Mouse (Mus musculus) cerebellum, adult 9-11 months (tissue): ENCODE data around the gene Gm10134.

Source experiments
- DNase-seq: peaks from one replicate; pipeline ENCODE4 v3.0.0; 2022

Gm10134 gene

DNA sequence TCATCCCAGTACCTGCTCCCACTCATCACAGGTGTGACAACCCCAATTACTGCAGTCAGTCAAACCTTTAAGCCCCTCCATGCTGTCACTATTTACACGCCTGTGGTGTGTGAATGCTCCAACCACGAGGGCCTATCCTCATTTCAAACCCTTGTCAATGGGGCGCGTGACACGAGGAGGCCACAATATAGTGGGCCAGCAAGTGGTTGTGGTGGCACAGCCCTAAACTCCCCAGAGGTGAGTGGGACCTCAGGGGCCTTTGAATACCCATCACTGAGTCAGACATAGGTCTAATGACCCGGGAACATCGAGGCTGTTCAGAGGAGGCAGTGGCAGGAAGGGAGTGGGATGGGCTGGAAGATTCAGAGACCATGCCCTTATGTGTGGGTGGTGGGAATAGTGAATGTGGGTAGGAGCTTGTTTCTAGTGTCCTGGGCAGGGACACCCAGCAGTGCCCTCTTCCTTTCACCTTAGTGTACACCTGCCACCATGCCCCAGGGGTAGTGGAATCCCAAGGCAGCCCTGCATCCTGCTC is 28.1 kb downstream of the Gm10134 start:
- peak; percentile 77 for DNase-seq

DNA sequence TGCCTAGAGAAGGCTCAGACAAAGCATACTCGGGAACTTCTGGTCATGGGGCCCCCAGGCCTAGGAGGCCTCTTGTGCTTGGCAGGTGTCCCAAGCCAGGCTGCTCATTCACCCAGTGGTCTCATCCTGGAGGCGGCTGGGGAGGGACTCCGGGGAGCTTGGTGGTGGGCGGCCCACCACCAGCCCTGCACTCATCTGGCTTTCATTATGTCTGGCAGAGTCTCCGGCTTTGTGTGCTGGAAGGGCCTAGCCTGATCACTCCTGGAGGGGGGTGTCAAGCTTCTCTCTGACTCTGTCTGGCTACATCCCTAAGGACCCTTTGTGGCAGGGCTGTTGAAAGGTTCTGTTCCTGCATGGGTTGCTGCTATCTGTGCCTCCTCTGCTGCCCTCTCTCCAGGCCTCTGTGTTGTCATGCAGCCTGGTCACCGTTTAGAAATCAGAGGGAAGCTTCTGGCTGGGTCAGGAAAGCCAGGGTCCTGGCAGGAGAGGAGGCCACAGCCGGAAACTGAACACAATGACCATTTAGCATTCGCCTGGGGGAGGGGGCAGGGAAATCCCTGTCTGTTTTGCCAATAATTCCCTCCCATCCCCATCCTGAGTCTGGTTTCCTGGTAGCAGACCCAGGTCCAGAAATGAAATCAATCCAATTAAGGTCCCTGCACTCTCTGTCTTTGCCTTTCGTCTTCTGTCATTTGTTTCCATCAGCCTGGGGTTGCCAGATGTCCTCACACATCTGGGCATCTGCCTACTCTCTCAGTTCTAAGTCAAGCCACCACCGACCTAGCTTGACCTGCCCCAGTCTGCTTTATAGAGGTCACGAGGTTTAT is 28.8 kb downstream of the Gm10134 start:
- DNase-seq = no peak

DNA sequence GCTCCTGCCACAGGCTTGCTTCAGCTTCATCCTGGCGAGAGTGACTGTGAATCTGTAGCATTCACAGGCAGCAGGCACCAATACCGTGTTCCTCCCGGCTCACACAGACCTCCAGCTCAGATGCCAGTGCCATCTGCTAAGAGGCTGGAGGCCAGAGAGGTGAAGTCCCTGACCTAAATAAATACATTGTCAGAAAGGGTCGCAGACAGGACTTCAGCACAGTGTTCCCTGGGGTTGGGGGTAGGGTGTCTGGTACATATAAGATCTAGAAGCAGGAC is 29.3 kb downstream of the Gm10134 start:
- peak; percentile 90 for DNase-seq

DNA sequence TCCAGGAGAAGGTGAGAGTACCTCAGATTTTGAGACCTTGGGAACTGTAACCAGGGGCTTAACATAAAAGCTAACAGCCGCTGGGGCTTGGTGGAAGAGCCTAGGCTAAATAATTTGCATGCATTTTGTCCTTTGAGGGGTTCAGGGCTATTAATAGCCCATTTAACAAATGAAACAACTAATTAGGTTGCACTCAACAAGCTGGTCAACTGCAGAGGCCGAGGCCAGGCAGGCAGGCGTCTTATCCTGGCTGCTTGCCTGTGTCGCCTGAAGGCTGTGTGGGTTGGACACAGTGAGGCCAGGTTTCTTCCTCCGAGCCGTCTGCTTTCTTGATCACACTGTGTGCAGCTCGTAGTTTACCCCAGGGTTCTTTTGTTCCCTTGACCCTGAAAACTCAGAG is 29.8 kb downstream of the Gm10134 start:
- peak; percentile 90 for DNase-seq

DNA sequence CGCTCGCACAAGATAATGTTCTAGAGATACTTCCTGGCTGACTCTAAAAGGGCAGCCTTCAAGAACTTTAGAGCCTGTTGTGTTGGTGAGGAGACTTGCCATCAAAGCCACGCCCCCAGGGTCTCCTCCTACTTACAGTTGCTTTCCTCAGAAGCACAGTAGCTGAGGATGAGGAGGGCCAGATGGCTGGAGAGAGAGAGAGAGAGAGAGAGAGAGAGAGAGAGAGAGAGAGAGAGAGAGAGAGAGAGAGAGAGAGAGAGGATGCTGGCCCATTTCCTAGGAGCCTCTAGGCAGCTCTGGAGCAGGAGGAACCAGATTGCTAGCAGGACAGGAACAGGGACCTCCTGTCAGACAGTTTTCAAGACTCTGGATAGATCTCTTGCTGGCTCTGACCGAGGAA is 30.3 kb downstream of the Gm10134 start:
- no peak for DNase-seq

DNA sequence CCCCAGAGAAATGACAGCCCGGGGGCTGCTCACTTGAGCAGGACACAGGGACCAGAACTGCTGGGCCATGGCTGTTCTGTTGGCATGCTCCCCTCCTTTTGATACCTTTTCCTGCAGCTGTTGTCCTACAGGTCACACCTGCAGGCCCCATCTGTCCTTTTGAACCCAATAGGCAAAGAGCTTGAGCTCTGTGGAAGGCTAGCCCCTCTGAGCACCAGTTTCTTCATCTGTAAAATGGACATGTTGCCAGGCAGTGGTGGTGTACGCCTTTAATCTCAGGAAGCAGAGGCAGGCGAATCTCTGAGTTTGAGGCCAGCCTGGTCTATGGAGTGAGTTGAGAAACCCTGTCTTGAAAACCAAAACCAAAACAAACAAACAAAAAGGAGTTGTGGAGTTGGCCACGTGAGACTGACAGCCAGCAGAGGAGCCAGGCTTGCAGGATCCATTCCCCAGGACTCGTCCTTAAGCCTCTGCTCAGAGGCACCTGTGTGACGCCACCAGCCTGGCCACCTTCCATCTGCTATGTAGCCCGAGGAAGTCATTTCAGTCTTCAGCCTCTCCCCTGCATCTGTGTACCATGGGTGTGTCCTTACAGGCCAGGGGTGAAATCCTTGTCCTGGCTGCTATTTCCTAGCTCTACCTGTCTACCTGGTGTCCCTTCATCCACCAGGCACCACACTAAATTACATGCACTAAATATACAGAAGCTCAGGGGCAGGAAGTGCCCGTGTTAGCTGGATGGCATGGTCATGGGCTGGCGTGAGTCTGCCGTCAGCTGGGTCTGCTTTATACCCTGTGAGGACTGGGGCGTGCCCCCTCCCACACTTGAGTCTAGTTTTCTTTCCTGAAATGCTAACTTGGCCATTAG is 31.1 kb downstream of the Gm10134 start:
- peak; percentile 71 for DNase-seq

DNA sequence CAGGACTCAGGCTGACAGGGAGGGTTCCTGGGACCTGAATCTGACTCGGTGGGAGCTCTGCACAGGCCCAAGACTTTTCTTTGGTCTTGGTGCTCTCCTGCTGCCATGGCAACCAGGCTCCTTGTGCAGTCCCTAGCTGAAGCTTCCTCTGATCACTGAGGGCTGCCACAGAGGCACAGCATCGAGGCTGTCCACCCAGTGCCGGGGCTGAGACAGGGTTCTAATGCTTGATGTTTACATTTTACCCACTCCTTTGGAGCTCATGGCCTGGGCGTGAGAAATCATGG is 31.7 kb downstream of the Gm10134 start:
- DNase-seq = peak; percentile 55

DNA sequence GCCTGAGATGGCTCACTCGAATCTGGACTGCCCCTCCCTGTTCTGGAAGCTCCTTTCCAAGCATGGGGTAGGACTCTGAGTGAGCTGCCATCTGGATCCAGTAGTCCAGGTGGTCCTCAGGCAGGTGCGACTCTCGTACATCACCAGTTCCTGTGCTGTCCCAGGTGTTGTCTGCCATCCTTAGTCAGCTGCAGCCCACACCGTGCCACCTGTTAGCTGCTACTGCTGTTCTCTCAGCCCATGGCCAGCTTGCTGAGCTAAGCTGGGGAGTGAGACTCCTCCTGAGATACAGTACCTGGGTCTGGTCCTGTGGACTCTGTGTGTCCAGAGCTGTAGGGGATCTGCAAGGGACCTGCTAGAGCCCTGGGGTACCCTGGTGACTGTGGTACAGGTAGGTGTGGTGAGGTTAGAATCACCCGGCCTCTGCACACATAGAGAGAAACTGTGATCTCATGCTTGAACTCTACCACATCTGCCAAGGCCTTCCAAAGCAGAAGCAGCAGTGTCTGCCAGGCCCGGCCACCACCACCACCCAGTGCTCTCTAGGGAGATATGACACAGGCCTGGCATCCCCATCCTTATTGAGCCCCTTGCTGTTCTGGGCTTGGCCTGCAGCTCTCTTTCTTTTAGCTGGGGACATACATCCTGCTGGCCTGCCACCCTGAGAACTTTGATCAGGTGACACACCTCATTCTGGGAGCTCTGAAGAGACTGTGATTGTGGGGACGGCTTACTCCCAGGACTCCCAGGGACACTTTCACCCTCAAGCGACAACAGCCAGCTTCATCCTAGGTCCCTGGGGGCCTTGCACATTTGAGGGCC is 32.3 kb downstream of the Gm10134 start:
- peak; percentile 62 for DNase-seq

DNA sequence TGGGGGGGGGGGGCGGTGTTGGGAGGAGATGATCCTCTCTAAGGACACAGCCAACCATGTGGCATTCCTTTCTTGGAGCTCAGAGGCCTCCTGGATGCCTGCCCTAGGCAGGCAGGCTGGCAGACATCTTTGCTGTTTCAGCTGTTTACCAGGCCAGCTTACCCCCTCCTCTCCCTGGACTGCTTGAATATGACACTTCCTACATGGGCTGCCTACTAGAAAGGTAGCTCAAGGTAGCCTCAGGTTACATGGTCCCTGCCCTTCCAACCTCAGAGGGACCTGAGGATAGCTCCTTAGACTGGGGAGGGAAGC is 32.9 kb downstream of the Gm10134 start:
- peak; percentile 74 for DNase-seq

DNA sequence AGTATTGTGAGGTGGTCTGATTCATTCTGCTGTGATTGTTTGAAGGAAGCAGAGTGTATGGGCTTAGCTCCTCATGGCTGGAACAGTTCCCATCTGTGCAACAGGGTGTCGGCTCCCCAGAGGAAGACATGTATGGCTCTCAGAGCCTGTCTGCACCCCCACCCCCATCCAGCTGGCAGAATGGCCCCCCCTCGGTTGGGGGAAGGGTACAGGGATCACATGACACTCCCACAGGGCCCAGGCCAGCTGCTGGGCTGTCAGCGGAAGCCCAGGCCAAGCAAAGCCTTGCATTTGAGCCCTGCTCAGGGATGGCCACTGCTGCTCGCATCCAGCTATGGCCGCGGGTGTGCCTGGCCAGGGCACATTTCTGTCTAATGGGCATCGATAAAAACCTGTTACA is 33.3 kb downstream of the Gm10134 start:
- peak; percentile 77 for DNase-seq

DNA sequence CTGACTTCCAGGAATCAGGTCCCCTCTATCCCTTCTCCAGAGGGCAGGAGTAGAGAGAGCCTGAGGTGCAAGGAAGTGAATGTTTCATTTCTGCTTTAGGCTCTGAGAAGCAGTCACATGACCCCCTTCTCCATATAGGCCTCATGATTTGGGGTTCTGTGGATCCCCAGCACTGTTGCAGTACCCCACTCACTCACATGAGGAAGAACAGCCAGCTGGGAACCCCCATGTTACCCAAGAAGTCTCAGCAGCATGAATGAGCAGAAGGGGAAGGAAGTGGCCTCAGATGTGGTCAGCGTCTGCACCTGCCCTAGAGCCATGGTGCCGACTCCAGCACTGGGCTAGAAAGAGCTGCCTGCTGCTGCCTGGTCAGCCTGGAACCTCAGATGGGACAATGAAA is 34.1 kb downstream of the Gm10134 start:
- peak; percentile 42 for DNase-seq

DNA sequence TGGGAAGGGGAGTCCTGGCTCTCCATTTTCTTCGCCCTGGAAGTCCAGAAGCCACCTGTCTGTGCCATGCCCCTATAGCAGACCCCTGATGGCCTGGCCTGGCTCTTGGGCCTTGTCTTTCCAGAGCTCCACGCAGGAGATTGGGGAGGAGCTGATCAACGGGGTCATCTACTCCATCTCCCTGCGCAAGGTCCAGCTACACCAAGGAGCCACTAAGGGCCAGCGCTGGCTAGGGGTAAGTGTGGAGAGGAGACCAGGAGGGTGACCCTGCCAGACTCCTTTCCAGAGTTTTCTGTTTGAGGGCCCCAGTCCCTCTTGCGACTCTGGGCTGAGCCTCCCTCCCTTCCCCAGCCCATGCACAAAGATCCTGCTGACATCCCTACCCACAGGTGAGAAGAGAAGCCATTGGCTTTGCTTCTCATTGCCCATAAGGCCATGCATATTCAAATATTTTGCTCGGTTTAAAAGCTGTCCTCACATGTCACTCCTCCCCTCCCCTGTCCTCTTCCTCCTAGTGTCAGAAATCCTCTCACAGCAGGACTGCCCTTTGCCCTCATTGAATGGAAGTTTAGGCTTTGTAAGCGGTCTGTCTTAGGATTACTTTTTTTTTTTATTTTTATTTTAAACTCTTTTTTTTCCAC is 34.8 kb downstream of the Gm10134 start:
- peak; percentile 44 for DNase-seq

DNA sequence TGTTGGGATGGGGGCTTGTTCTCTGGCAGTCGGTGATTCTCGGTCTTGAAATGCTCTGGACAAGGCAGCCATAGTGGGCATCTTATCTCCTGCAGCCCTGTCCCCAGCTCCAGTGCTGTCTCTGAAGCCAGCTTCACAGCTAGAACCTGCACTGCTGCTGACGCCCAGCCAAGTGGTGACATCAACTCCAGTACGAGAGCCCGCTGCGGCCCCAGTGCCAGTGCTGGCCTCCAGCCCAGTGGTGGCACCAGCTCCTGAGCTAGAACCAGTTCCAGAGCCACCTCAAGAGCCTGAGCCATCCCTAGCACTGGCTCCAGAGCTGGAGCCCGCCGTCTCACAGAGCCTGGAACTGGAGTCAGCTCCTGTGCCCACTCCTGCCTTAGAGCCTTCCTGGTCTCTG is 38.0 kb downstream of the Gm10134 start:
- DNase-seq = peak; percentile 94

DNA sequence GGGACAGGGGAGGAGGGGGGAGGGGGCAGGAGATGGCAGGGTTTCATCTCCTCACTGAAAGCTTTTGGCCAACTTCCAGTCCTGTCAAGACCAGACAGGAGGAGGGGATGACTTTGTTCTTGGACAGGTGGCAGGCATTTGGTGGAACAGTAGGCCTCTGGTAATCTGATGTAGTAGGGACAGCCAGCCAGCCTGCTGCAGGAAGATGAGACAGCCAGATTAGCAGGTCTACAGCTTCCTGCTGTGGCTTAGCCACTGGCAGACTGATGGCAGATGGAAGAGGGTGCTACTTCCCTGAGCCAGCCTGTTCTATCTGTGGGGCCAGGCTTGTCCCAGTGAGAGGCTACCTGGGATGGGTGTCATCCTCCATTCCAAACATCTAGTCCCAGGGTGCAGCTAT is 40.1 kb downstream of the Gm10134 start:
- peak; percentile 87 for DNase-seq

DNA sequence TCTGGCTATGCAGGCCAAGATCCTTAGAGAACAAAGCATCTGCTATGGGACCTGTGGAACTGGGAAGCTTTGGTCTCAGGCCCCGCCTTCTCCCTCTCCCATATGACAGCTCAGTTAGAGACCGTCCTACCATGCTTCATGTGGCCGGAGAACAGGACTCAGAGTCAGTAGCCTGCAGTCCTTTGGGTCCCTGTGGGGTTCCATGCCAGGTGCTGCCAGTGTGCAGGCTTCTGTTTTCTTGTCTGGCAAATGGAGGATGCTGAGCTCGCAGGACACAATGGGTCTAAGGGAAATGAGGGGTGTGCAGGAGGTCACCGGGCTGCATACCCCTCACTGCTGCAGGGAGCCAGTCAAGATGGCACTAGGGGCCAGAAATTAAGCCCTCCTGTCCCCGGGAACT is 40.7 kb downstream of the Gm10134 start:
- peak; percentile 56 for DNase-seq

DNA sequence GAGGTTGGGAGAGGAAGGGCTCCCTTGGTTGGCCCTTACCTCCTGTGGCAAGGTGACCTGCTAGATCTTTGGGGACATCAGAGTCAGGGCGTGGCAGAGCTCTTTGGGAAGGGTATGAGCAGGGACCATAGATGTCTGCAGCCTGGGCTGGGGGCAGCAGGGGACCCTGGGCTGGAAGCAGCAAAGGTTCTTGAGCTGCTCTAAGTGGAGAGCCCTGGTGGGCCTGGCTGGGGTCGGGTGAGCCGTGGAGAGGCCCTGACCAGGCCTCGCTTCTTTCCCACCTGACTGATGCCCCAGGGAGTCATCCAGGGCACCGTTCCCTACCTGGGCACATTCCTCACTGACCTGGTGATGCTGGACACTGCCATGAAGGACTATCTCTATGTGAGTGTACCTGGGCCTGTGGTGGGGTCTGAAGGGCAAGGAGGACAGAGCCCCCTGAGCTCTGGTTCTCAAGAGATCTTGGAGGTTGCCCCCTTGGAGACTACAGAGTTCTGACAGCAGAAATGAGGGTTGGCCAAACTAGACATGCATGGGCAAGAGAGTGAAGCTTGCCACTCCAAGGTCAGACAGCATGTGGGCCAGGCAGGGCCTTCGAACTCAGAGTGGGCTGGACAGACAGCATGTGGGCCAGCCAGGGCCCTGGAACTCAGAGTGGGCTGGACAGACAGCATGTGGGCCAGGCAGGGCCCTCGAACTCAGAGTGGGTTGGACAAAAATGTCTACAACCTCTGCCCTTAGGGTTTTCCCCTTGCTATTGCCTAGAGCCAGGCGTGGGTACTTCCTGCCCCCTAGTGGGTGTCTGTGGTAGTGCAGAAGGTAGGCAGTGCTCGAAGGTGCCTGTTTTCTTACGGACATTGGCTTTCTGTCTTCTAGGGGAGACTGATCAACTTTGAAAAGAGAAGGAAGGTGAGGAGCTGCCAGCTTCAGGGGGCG is 41.6 kb downstream of the Gm10134 start:
- peak; percentile 81 for DNase-seq

DNA sequence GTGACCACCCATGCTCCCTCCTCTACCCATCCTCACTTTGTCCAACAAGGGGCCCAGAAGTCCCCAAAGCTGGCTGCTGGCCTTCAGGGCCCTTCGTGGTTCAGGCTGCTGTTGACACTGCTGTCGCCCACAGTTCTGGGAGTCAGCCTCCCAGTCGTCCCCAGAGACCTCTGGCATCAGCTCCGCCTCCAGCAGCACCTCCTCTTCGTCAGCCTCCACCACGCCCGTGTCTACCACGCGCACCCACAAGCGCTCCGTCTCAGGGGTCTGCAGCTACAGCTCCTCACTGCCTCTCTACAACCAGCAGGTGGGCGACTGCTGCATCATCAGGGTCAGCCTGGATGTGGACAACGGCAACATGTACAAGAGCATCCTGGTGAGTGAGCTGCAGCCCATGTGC is 43.3 kb downstream of the Gm10134 start:
- peak; percentile 52 for DNase-seq

DNA sequence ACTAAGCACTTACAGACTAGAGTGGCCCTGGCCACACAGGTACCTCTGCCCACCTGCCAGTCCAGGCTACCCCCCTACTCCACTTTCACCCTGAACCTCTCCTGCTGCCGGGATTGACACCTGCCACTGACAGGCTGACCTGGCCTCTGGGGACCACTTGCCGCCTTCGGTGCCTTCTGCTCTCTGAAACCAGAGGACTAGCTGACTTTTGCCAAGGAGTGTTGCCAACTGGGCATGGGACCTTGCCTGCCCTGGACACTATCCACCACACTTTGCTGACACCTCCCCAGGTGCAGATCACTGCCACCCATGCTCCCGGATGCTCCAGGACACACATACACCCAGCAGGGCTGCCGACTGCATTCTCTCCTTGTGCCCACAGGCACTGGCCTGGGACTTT is 46.4 kb downstream of the Gm10134 start:
- peak; percentile 50 for DNase-seq
